Mouse (Mus musculus) MEL (cell line): ENCODE measurements at regions not wholly inside any gene's neighbourhood (a gene's known extent, or its start where the extent isn't known, plus 50 kb on each side); places are given as distances from the start of the nearest gene placed in this dataset.
"Not testable (repeated sequence)": the region's sequence is repeated elsewhere in the genome, so short reads cannot be mapped to it uniquely, and the experiment has no call there.

Experiments
- DNase-seq: peaks from one replicate; pipeline ENCODE4 v3.0.0; 2011; ENCODE audit warnings: low read depth, low spot score
- H3K27ac ChIP-seq: 2 replicates; pipeline ENCODE4 v1.5.1; 2012; ENCODE audit warnings: low read depth, mild to moderate bottlenecking, control low read depth, low read length, moderate library complexity; ENCODE audit not compliant: control insufficient read depth
- H3K27me3 ChIP-seq, 2 experiments: fragments of 150-350 bp in 1 of 2; sonication (generic) in 1 of 2; 2 replicates each; pipeline ENCODE4 v1.6.1; 2012; ENCODE audit warnings: low read length in 2 of 2, mild to moderate bottlenecking in 2 of 2, improper control_type of control experiment in 1 of 2, moderate library complexity in 1 of 2; ENCODE audit not compliant: insufficient read depth in 2 of 2, control insufficient read depth in 1 of 2
- H3K36me3 ChIP-seq, 2 experiments: 2 replicates each; pipeline ENCODE4 v1.6.1; 2012 to 2014; ENCODE audit warnings: low read length in 2 of 2, improper control_type of control experiment in 1 of 2, inconsistent platforms in 1 of 2, mild to moderate bottlenecking in 1 of 2; ENCODE audit not compliant: insufficient read depth in 2 of 2, control insufficient read depth in 1 of 2
- H3K4me1 ChIP-seq, 2 experiments: fragments of 150-350 bp in 1 of 2; sonication (generic) in 1 of 2; 2 replicates each; pipeline ENCODE4 v1.6.1; 2012; ENCODE audit warnings: low read length in 2 of 2, improper control_type of control experiment in 1 of 2, mild to moderate bottlenecking in 1 of 2; ENCODE audit not compliant: insufficient read depth in 2 of 2, control insufficient read depth in 1 of 2
- H3K4me3 ChIP-seq, 2 experiments: fragments of 150-350 bp in 1 of 2; sonication (generic) in 1 of 2; 2 replicates each; pipeline ENCODE4 v1.5.1; 2012; ENCODE audit warnings: low read depth in 2 of 2, low read length in 2 of 2, mild to moderate bottlenecking in 2 of 2, moderate library complexity in 2 of 2, control low read depth in 1 of 2, improper control_type of control experiment in 1 of 2; ENCODE audit not compliant: control insufficient read depth in 1 of 2, insufficient read depth in 1 of 2
- H3K79me2 ChIP-seq: 2 replicates; pipeline ENCODE4 v1.6.1; 2012; ENCODE audit warnings: mild to moderate bottlenecking, low read length, moderate library complexity; ENCODE audit not compliant: control insufficient read depth, poor library complexity, insufficient read depth
- H3K9ac ChIP-seq: 2 replicates; pipeline ENCODE4 v1.6.1; 2012; ENCODE audit warnings: low read depth, mild to moderate bottlenecking, control low read depth, low read length, moderate library complexity; ENCODE audit not compliant: control insufficient read depth, poor library complexity, severe bottlenecking
- H3K9me3 ChIP-seq: fragments of 150-350 bp; sonication (generic); replicated peaks from 2 replicates; pipeline ENCODE4 v1.6.1; 2012; ENCODE audit warnings: mild to moderate bottlenecking, low read length, improper control_type of control experiment, moderate library complexity; ENCODE audit not compliant: insufficient read depth
- BHLHE40 ChIP-seq: IDR thresholded peaks from 2 replicates; pipeline ENCODE4 v1.6.1; 2012; ENCODE audit warnings: low read depth, mild to moderate bottlenecking, inconsistent platforms, low read length, improper control_type of control experiment, borderline replicate concordance
- E2F4 ChIP-seq: IDR thresholded peaks from 2 replicates; pipeline ENCODE4 v1.6.1; 2011; ENCODE audit warnings: low read depth, low read length, improper control_type of control experiment, borderline replicate concordance
- ELF1 ChIP-seq: IDR thresholded peaks from 2 replicates; pipeline ENCODE4 v1.6.1; 2014; ENCODE audit warnings: low read depth, mild to moderate bottlenecking, inconsistent platforms, low read length, improper control_type of control experiment, moderate library complexity
- ETS1 ChIP-seq: IDR thresholded peaks from 2 replicates; pipeline ENCODE4 v1.6.1; 2012; ENCODE audit warnings: low read depth, mild to moderate bottlenecking, inconsistent platforms, low read length, improper control_type of control experiment, moderate library complexity
- GABPA ChIP-seq: IDR thresholded peaks from 2 replicates; pipeline ENCODE4 v1.6.1; 2012; ENCODE audit warnings: low read depth, mild to moderate bottlenecking, inconsistent platforms, low read length, improper control_type of control experiment, moderate library complexity
- GATA1 ChIP-seq: IDR thresholded peaks from 2 replicates; pipeline ENCODE4 v1.6.1; 2011; ENCODE audit warnings: low read depth, low read length, improper control_type of control experiment
- KAT2A ChIP-seq: conservative IDR thresholded peaks from 2 replicates; pipeline ENCODE4 v1.6.1; 2012; ENCODE audit warnings: low read depth, low read length, improper control_type of control experiment, inconsistent platforms
- MAFK ChIP-seq: IDR thresholded peaks from 2 replicates; pipeline ENCODE4 v1.6.1; 2011; ENCODE audit warnings: low read depth, mild to moderate bottlenecking, low read length, improper control_type of control experiment, borderline replicate concordance
- MAX ChIP-seq: IDR thresholded peaks from 2 replicates; pipeline ENCODE4 v1.6.1; 2011; ENCODE audit warnings: low read length, improper control_type of control experiment
- MAZ ChIP-seq: IDR thresholded peaks from 2 replicates; pipeline ENCODE4 v1.6.1; 2012; ENCODE audit warnings: low read depth, mild to moderate bottlenecking, inconsistent platforms, low read length, improper control_type of control experiment
- MEF2A ChIP-seq: IDR thresholded peaks from 2 replicates; pipeline ENCODE4 v1.6.1; 2014; ENCODE audit warnings: low read depth, mild to moderate bottlenecking, inconsistent platforms, low read length, improper control_type of control experiment; ENCODE audit not compliant: poor library complexity, insufficient replicate concordance, severe bottlenecking; ENCODE audit errors: extremely low read depth
- MXI1 ChIP-seq: IDR thresholded peaks from 2 replicates; pipeline ENCODE4 v1.6.1; 2011; ENCODE audit warnings: mild to moderate bottlenecking, low read depth, low read length, improper control_type of control experiment
- MYB ChIP-seq: IDR thresholded peaks from 2 replicates; pipeline ENCODE4 v1.6.1; 2011; ENCODE audit warnings: mild to moderate bottlenecking, low read depth, low read length, improper control_type of control experiment
- MYC ChIP-seq: IDR thresholded peaks from 2 replicates; pipeline ENCODE4 v1.6.1; 2011; ENCODE audit warnings: low read depth, mild to moderate bottlenecking, low read length, improper control_type of control experiment, moderate library complexity
- NELFE ChIP-seq: IDR thresholded peaks from 2 replicates; pipeline ENCODE4 v1.6.1; 2011; ENCODE audit warnings: low read depth, low read length, improper control_type of control experiment
- NRF1 ChIP-seq: IDR thresholded peaks from 2 replicates; pipeline ENCODE4 v1.6.1; 2014; ENCODE audit warnings: low read depth, mild to moderate bottlenecking, inconsistent platforms, low read length, improper control_type of control experiment, moderate library complexity; ENCODE audit not compliant: poor library complexity, insufficient read depth, severe bottlenecking
- POLR2A ChIP-seq, 2 experiments: IDR thresholded peaks; 2 replicates each; pipeline ENCODE4 v1.6.1; 2011 to 2012; ENCODE audit warnings: low read length in 2 of 2, mild to moderate bottlenecking in 2 of 2, control low read depth in 1 of 2, improper control_type of control experiment in 1 of 2, low read depth in 1 of 2, moderate library complexity in 1 of 2; ENCODE audit not compliant: control insufficient read depth in 1 of 2, insufficient read depth in 1 of 2, poor library complexity in 1 of 2
- POLR2AphosphoS2 ChIP-seq: IDR thresholded peaks from 2 replicates; pipeline ENCODE4 v1.6.1; 2011; ENCODE audit warnings: low read length, improper control_type of control experiment
- POLR2AphosphoS5 ChIP-seq: IDR thresholded peaks from 2 replicates; pipeline ENCODE4 v1.6.1; 2012; ENCODE audit warnings: low read depth, borderline replicate concordance, mild to moderate bottlenecking, inconsistent platforms, low read length, moderate library complexity, mixed read lengths
- TAL1 ChIP-seq: IDR thresholded peaks from 2 replicates; pipeline ENCODE4 v1.6.1; 2012; ENCODE audit warnings: mild to moderate bottlenecking, inconsistent platforms, low read length, moderate library complexity, mixed read lengths
- TBP ChIP-seq: IDR thresholded peaks from 2 replicates; pipeline ENCODE4 v1.8.0; 2011; ENCODE audit warnings: low read depth, low read length, improper control_type of control experiment
- TCF12 ChIP-seq: IDR thresholded peaks from 2 replicates; pipeline ENCODE4 v1.6.1; 2014; ENCODE audit warnings: low read depth, mild to moderate bottlenecking, inconsistent platforms, low read length, improper control_type of control experiment, moderate library complexity
- USF2 ChIP-seq, 2 experiments: IDR thresholded peaks; 2 replicates each; pipeline ENCODE4 v1.6.1; 2011 to 2012; ENCODE audit warnings: improper control_type of control experiment in 2 of 2, low read length in 2 of 2, borderline replicate concordance in 1 of 2, inconsistent platforms in 1 of 2, low read depth in 1 of 2, mild to moderate bottlenecking in 1 of 2; ENCODE audit not compliant: insufficient read depth in 1 of 2
- ZC3H11A ChIP-seq: IDR thresholded peaks from 2 replicates; pipeline ENCODE4 v1.6.1; 2012; ENCODE audit warnings: low read depth, mild to moderate bottlenecking, inconsistent platforms, low read length, improper control_type of control experiment
- ZKSCAN1 ChIP-seq: IDR thresholded peaks from 2 replicates; pipeline ENCODE4 v1.6.1; 2012; ENCODE audit warnings: low read depth, mild to moderate bottlenecking, inconsistent platforms, low read length, improper control_type of control experiment, moderate library complexity
- ZMIZ1 ChIP-seq: IDR thresholded peaks from 2 replicates; pipeline ENCODE4 v1.6.1; 2012; ENCODE audit warnings: low read depth, mild to moderate bottlenecking, inconsistent platforms, low read length, improper control_type of control experiment, moderate library complexity

DNA sequence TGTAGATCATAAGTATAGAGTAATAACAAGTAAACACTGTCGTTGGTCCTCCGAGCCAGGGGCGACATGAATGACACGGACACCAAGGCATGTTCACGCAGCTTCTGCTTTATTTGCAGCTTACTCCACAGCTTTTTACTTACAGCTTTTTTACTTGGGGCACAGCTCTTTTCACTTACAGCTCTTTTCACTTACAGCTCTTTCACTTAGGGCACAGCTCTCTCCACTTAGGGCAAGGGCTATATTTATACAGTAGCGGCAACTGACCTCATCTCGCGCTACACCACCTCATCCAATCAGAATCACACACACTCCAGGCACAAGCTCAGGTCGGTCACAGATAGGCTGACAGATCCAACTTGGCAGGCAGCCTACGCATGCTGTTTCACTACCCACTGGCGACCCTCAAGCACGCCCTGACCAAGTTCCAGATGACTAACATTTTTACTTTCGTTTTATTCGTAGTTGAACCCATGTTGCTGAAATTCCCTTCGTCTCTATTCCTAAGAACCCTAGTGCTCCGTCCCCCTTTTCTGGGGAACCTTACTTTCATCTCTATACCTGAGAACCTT is 155.9 kb upstream of the Hapln1 start:
- Histone ChIP-seq H3K27ac (peak overlapping the region; percentile 87), H3K9ac (peak overlapping the region; percentile 75), H3K4me3 (peak overlapping the region; percentile 75 to 79), H3K36me3 (peaks cover 0 to 25% of the 10 kb centered on the region in 2 experiments; a peak in 2 of 4 replicates), H3K4me1 (peaks cover 4 to 11% of the 10 kb centered on the region in 2 experiments)
- H3K9me3 ChIP-seq, H3K27me3 ChIP-seq, H3K79me2 ChIP-seq: not testable (repeated sequence)
- TF ChIP-seq POLR2A (IDR thresholded peaks at IDR 0.05; ENCODE audit: control insufficient read depth in 1 of 2, insufficient read depth in 1 of 2, low read depth in 1 of 2, low read length in 2 of 2, poor library complexity in 1 of 2) (peak; percentile 36 to 89; a peak in 2 of 4 replicates), MAX (peak; percentile 54; the same call in 1 of the 2 replicates), POLR2AphosphoS2 (peak; percentile 74; the same call in 1 of the 2 replicates), NRF1 (peak; percentile 30; the same call in 1 of the 2 replicates), NELFE (peak; percentile 71), MYC (0 out of 2 replicates have a peak, but pooled peaks have one; percentile 52), TBP (peak; percentile 97), ETS1 (peak; percentile 71), MXI1 (peak; percentile 75; the same call in 1 of the 2 replicates), TCF12 (peak; percentile 41; the same call in 1 of the 2 replicates), ZMIZ1 (peak; percentile 91)
- DNase-seq: peak; percentile 88

DNA sequence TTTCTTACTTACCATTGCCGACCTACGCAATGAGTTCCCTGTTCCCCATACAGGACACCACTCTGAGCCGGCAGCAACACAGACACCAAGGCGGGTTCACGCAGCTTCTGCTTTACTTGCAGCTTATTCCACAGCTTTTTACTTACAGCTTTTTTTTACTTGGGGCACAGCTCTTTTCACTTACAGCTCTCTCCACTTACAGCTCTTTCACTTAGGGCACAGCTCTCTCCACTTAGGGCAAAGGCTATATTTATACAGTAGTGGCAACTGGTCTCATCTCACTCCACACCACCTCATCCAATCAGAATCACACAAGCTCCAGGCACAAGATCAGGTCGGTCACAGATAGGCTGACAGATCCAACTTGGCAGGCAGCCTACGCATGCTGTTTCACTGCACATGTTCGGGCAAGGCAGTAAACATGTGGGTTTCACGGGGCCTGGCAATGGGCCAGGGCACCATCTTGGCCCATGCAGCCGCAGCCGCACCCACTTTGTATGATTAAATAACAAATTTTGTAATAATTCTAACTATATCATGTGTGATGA is 154.9 kb upstream of the Hapln1 start:
- Histone ChIP-seq H3K4me3 (peak overlapping the region; percentile 75 to 79), H3K36me3 (peaks cover 0 to 32% of the 10 kb centered on the region in 2 experiments; a peak in 2 of 4 replicates), H3K4me1 (peaks cover 11 to 18% of the 10 kb centered on the region in 2 experiments), H3K9ac (peak overlapping the region; percentile 75), H3K27me3 (no peaks in the 10 kb centered on the region), H3K79me2 (peaks cover 5% of the 10 kb centered on the region), H3K27ac (peak overlapping the region; percentile 87), H3K9me3 (no peaks in the 10 kb centered on the region)
- peak; percentile 92 for DNase-seq
- no peak for TF ChIP-seq ELF1
- TF ChIP-seq ZKSCAN1: no peak
- TF ChIP-seq ZMIZ1: peak; percentile 96
- peak; percentile 96 for TF ChIP-seq MXI1
- peak; percentile 83 for TF ChIP-seq NELFE
- TF ChIP-seq GABPA: no peak
- TF ChIP-seq POLR2AphosphoS5: no peak
- no peak for TF ChIP-seq E2F4
- no peak for TF ChIP-seq MEF2A
- peak; percentile 96; the same call in 1 of the 2 replicates for TF ChIP-seq MYC
- peak; percentile 89 for TF ChIP-seq ETS1
- TF ChIP-seq TBP: peak; percentile 98
- TF ChIP-seq MAZ: no peak
- TF ChIP-seq GATA1: peak; percentile 25; the same call in 1 of the 2 replicates
- no peak for TF ChIP-seq MAFK
- no peak for TF ChIP-seq ZC3H11A
- TF ChIP-seq NRF1: peak; percentile 48; the same call in 1 of the 2 replicates
- TF ChIP-seq MAX: peak; percentile 95
- peak; percentile 77; the same call in 1 of the 2 replicates for TF ChIP-seq BHLHE40
- no peak for TF ChIP-seq KAT2A
- TF ChIP-seq USF2 (IDR thresholded peaks at IDR 0.05; ENCODE audit: borderline replicate concordance in 1 of 2, insufficient read depth in 1 of 2, low read depth in 1 of 2, low read length in 2 of 2): no peak
- TF ChIP-seq TAL1: no peak
- TF ChIP-seq MYB: no peak
- TF ChIP-seq POLR2AphosphoS2: peak; percentile 71; the same call in 1 of the 2 replicates
- peak; percentile 59 to 86; a peak in 3 of 4 replicates for TF ChIP-seq POLR2A (IDR thresholded peaks at IDR 0.05; ENCODE audit: control insufficient read depth in 1 of 2, insufficient read depth in 1 of 2, low read depth in 1 of 2, low read length in 2 of 2, poor library complexity in 1 of 2)
